In genomic region chr16:31766715-31767114, GRCm38 (mm10) we compare ENCODE assay signal across 14 mouse cellular contexts.
DNase-seq lines count a peak whose midpoint lies in the region; ATAC-seq and TF ChIP-seq lines count a peak whose summit lies in the region.
"Had no signal": no experiment of that assay in that cellular context is flagged by ENCODE, and none has a peak within 500 bp of the region (broad histone marks: within the 10 kb centered on the region; RNA-seq: fewer than 3 reads in every experiment).

No protein-coding gene starts in this region.

- H3K9ac ChIP-seq in forebrain, embryonic 16.5 days (replicated peaks; ENCODE audit: low read depth, low read length): no peak overlapping the region
- H3K9ac ChIP-seq in neural tube, embryonic 14.5 days (replicated peaks; ENCODE audit: low read depth, low read length): no peak overlapping the region
- H3K9ac ChIP-seq: heart, embryonic 13.5 days; liver, embryonic 14.5 days; stomach, embryonic 15.5 days had no signal

- 13% methylated on average over 3 of the region's 3 CpGs for WGBS in forebrain, embryonic 16.5 days
- WGBS in neural tube, embryonic 14.5 days: 15% methylated on average over 3 of the region's 3 CpGs

- no peak for TF ChIP-seq POLR2A in brain, embryonic 14.5 days (IDR thresholded peaks at IDR 0.05; ENCODE audit: borderline replicate concordance, extremely low read depth, insufficient read depth, insufficient read length, poor library complexity, severe bottlenecking)

- H3K4me3 ChIP-seq in forebrain, embryonic 16.5 days (replicated peaks; ENCODE audit: low read length): no peak overlapping the region
- no peak overlapping the region for H3K4me3 ChIP-seq in neural tube, embryonic 14.5 days (ENCODE audit: low read depth, low read length)
- H3K4me3 ChIP-seq: gastrocnemius, adult 2 months; heart, embryonic 13.5 days; stomach, embryonic 15.5 days had no signal

- peaks cover 3% of the 10 kb centered on the region; the same call in 1 of the 2 replicates for H3K4me1 ChIP-seq in forebrain, embryonic 16.5 days (replicated peaks; ENCODE audit: control insufficient read depth, insufficient read depth, low read length)
- H3K4me1 ChIP-seq in neural tube, embryonic 14.5 days (ENCODE audit: control insufficient read depth, insufficient read depth, low read length): no peaks in the 10 kb centered on the region
- H3K4me1 ChIP-seq: stomach, embryonic 15.5 days had no signal

- peak; percentile 93 for ATAC-seq in forebrain, embryonic 16.5 days
- peak; percentile 94 for ATAC-seq in neural tube, embryonic 14.5 days (ENCODE audit: low read depth)
- no peak for ATAC-seq in granulocyte monocyte progenitor cell, adult 5-6 weeks (replicated peaks; ENCODE audit: poor library complexity, severe bottlenecking)

- H3K27ac ChIP-seq in forebrain, embryonic 16.5 days (ENCODE audit: low read length): no peak overlapping the region
- H3K27ac ChIP-seq in neural tube, embryonic 14.5 days (ENCODE audit: low read depth, low read length): no peak overlapping the region
- H3K27ac ChIP-seq: gastrocnemius, adult 2 months; heart, embryonic 13.5 days; liver, embryonic 14.5 days; stomach, embryonic 15.5 days had no signal

- H3K36me3 ChIP-seq in forebrain, embryonic 16.5 days (ENCODE audit: control insufficient read depth, insufficient read depth): no peaks in the 10 kb centered on the region
- no peaks in the 10 kb centered on the region for H3K36me3 ChIP-seq in neural tube, embryonic 14.5 days (ENCODE audit: control insufficient read depth, insufficient read depth, low read length)
- H3K36me3 ChIP-seq: heart, embryonic 13.5 days; stomach, embryonic 15.5 days had no signal

- no peaks in the 10 kb centered on the region for H3K27me3 ChIP-seq in forebrain, embryonic 16.5 days (replicated peaks; ENCODE audit: control insufficient read depth, insufficient read depth, low read length)
- no peaks in the 10 kb centered on the region for H3K27me3 ChIP-seq in neural tube, embryonic 14.5 days (ENCODE audit: control insufficient read depth, insufficient read depth, low read length)
- H3K27me3 ChIP-seq: heart, embryonic 13.5 days; stomach, embryonic 15.5 days had no signal

- no peak for TF ChIP-seq CTCF in brain, embryonic 14.5 days (IDR thresholded peaks at IDR 0.05; ENCODE audit: borderline replicate concordance, extremely low read depth, insufficient read depth, insufficient read length)

- DNase-seq in layer of hippocampus, adult 9-10 months (ENCODE audit: low spot score): peak; percentile 45
- DNase-seq in layer of hippocampus, adult 8-10 months (ENCODE audit: low spot score in 2 of 2): no peak
- DNase-seq in brain, embryonic 14.5 days (ENCODE audit: low read depth): peak; percentile 89
- DNase-seq in heart, adult 18-20 months: no peak
- DNase-seq: cerebellum, adult 9-10 months; gastrocnemius, adult 2 months; kidney, postnatal 25 days; lung, postnatal 4 days had no signal

- no peak overlapping the region for H3K4me2 ChIP-seq in forebrain, embryonic 16.5 days (ENCODE audit: low read length)
- H3K4me2 ChIP-seq in neural tube, embryonic 14.5 days (ENCODE audit: low read depth, low read length): no peak overlapping the region
- H3K4me2 ChIP-seq: heart, embryonic 13.5 days; stomach, embryonic 15.5 days had no signal

- H3K9me3 ChIP-seq in forebrain, embryonic 16.5 days (ENCODE audit: control insufficient read depth, low read length): no peaks in the 10 kb centered on the region
- H3K9me3 ChIP-seq in neural tube, embryonic 14.5 days (ENCODE audit: control insufficient read depth, low read length): no peaks in the 10 kb centered on the region
- H3K9me3 ChIP-seq: heart, embryonic 13.5 days; stomach, embryonic 15.5 days had no signal

Comparison
In these comparisons a context has a peak if more than half of its experiments do, and no peak if none do; other contexts are left out.
1. DNase-seq: peak in layer of hippocampus, adult 9-10 months (single experiment) and brain, embryonic 14.5 days (single experiment); none in layer of hippocampus, adult 8-10 months (0 of 2) and heart, adult 18-20 months (0 of 2).